Mouse (Mus musculus) G1E (cell line): ENCODE measurements around the gene Ramp1. TPM values are rescaled to one million over a fixed set of nuclear protein-coding genes. Genes with fewer than 3 reads are reported as not detected.

Experiments used
- ATAC-seq: 2 replicates; pipeline ENCODE4 v1.8.0; 2016; ENCODE audit warnings: mild to moderate bottlenecking; ENCODE audit not compliant: insufficient number of reproducible peaks, poor library complexity, low FRiP score, severe bottlenecking; ENCODE audit errors: extremely low read depth
- DNase-seq: peaks from one replicate; pipeline ENCODE4 v3.0.0; 2012; ENCODE audit warnings: low spot score
- H3K27me3 ChIP-seq: 2 replicates; pipeline ENCODE4 v1.6.1; 2012; ENCODE audit warnings: mild to moderate bottlenecking, low read length, inconsistent platforms; ENCODE audit not compliant: insufficient read depth
- H3K36me3 ChIP-seq: replicated peaks from 2 replicates; pipeline ENCODE3; 2012; ENCODE audit warnings: mild to moderate bottlenecking, inconsistent platforms
- H3K4me1 ChIP-seq: 2 replicates; pipeline ENCODE4 v1.6.1; 2012; ENCODE audit warnings: low read depth, low read length, inconsistent platforms, mixed read lengths; ENCODE audit not compliant: insufficient read depth
- H3K4me3 ChIP-seq: 2 replicates; pipeline ENCODE4 v1.5.1; 2012; ENCODE audit warnings: low read depth, mild to moderate bottlenecking, inconsistent platforms, low read length, moderate library complexity, mixed read lengths
- H3K9me3 ChIP-seq: replicated peaks from 2 replicates; pipeline ENCODE4 v1.6.1; 2012; ENCODE audit warnings: inconsistent platforms
- CTCF ChIP-seq: IDR thresholded peaks from 2 replicates; pipeline ENCODE4 v1.5.1; 2012; ENCODE audit warnings: low read depth, low read length, inconsistent platforms, mixed read lengths
- GATA1 ChIP-seq: IDR thresholded peaks from 2 replicates; pipeline ENCODE4 v1.6.1; 2012; ENCODE audit warnings: borderline replicate concordance, low read length, inconsistent platforms, mixed read lengths
- GATA2 ChIP-seq: IDR thresholded peaks from 2 replicates; pipeline ENCODE4 v1.6.1; 2012; ENCODE audit warnings: low read depth, low read length, inconsistent platforms, borderline replicate concordance
- POLR2AphosphoS5 ChIP-seq: IDR thresholded peaks from 2 replicates; pipeline ENCODE4 v1.6.1; 2012; ENCODE audit warnings: low read depth, low read length, inconsistent platforms; ENCODE audit not compliant: insufficient replicate concordance
- TAL1 ChIP-seq: conservative IDR thresholded peaks from 2 replicates; pipeline ENCODE4 v1.6.1; 2012; ENCODE audit warnings: low read depth, low read length, inconsistent platforms, mixed read lengths
- polyA plus RNA-seq: library from polyadenylated mRNA; stranded (reverse); fragments of >175 nt; gene quantifications from 2 replicates; pipeline ENCODE4 v1.2.3, GENCODE M21; 2012
- total RNA-seq, 2 experiments: library from RNA; stranded (forward) in 1 of 2; stranded (reverse) in 1 of 2; fragments of 200-1000 nt in 1 of 2; fragments of >200 nt in 1 of 2; fragmentation: Nextera tagmentation in 1 of 2; gene quantifications; 2 replicates each; pipeline ENCODE4 v1.2.3; 2014 to 2017

Ramp1 gene
- total and polyA plus RNA-seq, 3 experiments, result 0.10 to 0.11 TPM; not detected in 1

GRCm38 (mm10) chr1:91227381-91228054, 47.9 kb downstream of the Ramp1 start:
- no peak for ATAC-seq
- TF ChIP-seq TAL1 (no peak), POLR2AphosphoS5 (no peak), CTCF (no peak), GATA2 (no peak), GATA1 (no peak)
- Histone ChIP-seq H3K4me1 (no peaks in the 10 kb centered on the region), H3K9me3 (no peaks in the 10 kb centered on the region), H3K36me3 (no peaks in the 10 kb centered on the region), H3K4me3 (no peak overlapping the region), H3K27me3 (peaks cover 12% of the 10 kb centered on the region)
- no peak for DNase-seq

- Histone ChIP-seq H3K9me3 (no peaks in the 10 kb centered on the region), H3K4me3 (no peak overlapping the region), H3K36me3 (no peaks in the 10 kb centered on the region), H3K4me1 (no peaks in the 10 kb centered on the region; the same call in 1 of the 2 replicates), H3K27me3 (peaks cover 10% of the 10 kb centered on the region; the same call in 1 of the 2 replicates)
- ATAC-seq (no peak), DNase-seq (no peak)
- TF ChIP-seq CTCF (no peak), GATA1 (no peak)
Observed at GRCm38 (mm10) chr1:91231142-91231541, 51.5 kb downstream of the Ramp1 start.

GRCm38 (mm10) chr1:91231896-91232295, 52.3 kb downstream of the Ramp1 start:
- H3K4me1 ChIP-seq, result no peaks in the 10 kb centered on the region; the same call in 1 of the 2 replicates
- DNase-seq (no peak), ATAC-seq (no peak)
- H3K4me3 ChIP-seq, result no peak overlapping the region
- no peaks in the 10 kb centered on the region for H3K9me3 ChIP-seq
- TF ChIP-seq GATA1 (no peak), POLR2AphosphoS5 (no peak), GATA2 (no peak), CTCF (no peak), TAL1 (no peak)
- peaks cover 10% of the 10 kb centered on the region; the same call in 1 of the 2 replicates for H3K27me3 ChIP-seq
- H3K36me3 ChIP-seq, result no peaks in the 10 kb centered on the region

GRCm38 (mm10) chr1:91235395-91235794, 55.8 kb downstream of the Ramp1 start:
- no peak for DNase-seq

GRCm38 (mm10) chr1:91237676-91238075, 58.1 kb downstream of the Ramp1 start:
- ATAC-seq (no peak), DNase-seq (no peak)
- Histone ChIP-seq H3K9me3 (no peaks in the 10 kb centered on the region), H3K27me3 (peaks cover 15% of the 10 kb centered on the region), H3K36me3 (no peaks in the 10 kb centered on the region), H3K4me1 (no peaks in the 10 kb centered on the region; the same call in 1 of the 2 replicates), H3K4me3 (no peak overlapping the region)
- no peak for TF ChIP-seq POLR2AphosphoS5

More at GRCm38 (mm10) chr1:91235395-91235794, 55.8 kb downstream of the Ramp1 start:
- Histone ChIP-seq H3K4me1 (no peaks in the 10 kb centered on the region; the same call in 1 of the 2 replicates), H3K36me3 (no peaks in the 10 kb centered on the region), H3K4me3 (no peak overlapping the region), H3K9me3 (no peaks in the 10 kb centered on the region), H3K27me3 (peaks cover 6% of the 10 kb centered on the region)
- ATAC-seq, result 0 out of 2 replicates have a peak, but pooled peaks have one; percentile 28
- TF ChIP-seq GATA2 (no peak), GATA1 (no peak), CTCF (no peak), TAL1 (no peak), POLR2AphosphoS5 (no peak)

- ATAC-seq, result peak; percentile 36; the same call in 1 of the 2 replicates
- no peak for TF ChIP-seq TAL1
- no peak for TF ChIP-seq GATA2
- TF ChIP-seq GATA1, result no peak
- no peak for TF ChIP-seq CTCF
- TF ChIP-seq POLR2AphosphoS5, result no peak
- H3K4me1 ChIP-seq, result no peaks in the 10 kb centered on the region; the same call in 1 of the 2 replicates
- H3K4me3 ChIP-seq, result no peak overlapping the region
- no peaks in the 10 kb centered on the region for H3K9me3 ChIP-seq
- no peak for DNase-seq
- H3K36me3 ChIP-seq, result no peaks in the 10 kb centered on the region
- peaks cover 18% of the 10 kb centered on the region for H3K27me3 ChIP-seq
Observed at GRCm38 (mm10) chr1:91239112-91239511, 59.5 kb downstream of the Ramp1 start.
